Mouse (Mus musculus) kidney, postnatal 14 days (tissue): ENCODE measurements at regions not wholly inside any gene's neighbourhood (a gene's known extent, or its start where the extent isn't known, plus 50 kb on each side); places are given as distances from the start of the nearest gene placed in this dataset.
A peak's percentile ranks its signal among the peaks of the same experiment; 100 is the strongest.

Source experiments
- DNase-seq: peaks from one replicate; pipeline ENCODE4 v3.0.0; 2022; ENCODE audit warnings: mixed read lengths

GRCm38 (mm10) chr1:88813200-88813599 is 111.2 kb upstream of the Arl4c start:
- no peak for DNase-seq

- no peak for DNase-seq
These were observed 114.4 kb upstream of the Arl4c start for GRCm38 (mm10) chr1:88816376-88816945.

- no peak for DNase-seq
These were observed 123.2 kb upstream of the Arl4c start for GRCm38 (mm10) chr1:88825215-88825614.

- DNase-seq: no peak
These were observed 136.7 kb upstream of the Arl4c start for GRCm38 (mm10) chr1:88838661-88839274.

GRCm38 (mm10) chr1:88839407-88839976 is 137.5 kb upstream of the Arl4c start:
- no peak for DNase-seq

GRCm38 (mm10) chr1:88839977-88840628 is 138.1 kb upstream of the Arl4c start:
- no peak for DNase-seq

GRCm38 (mm10) chr1:88840991-88841592 is 139.1 kb upstream of the Arl4c start:
- DNase-seq: no peak

GRCm38 (mm10) chr1:88847333-88848091 is 145.5 kb upstream of the Arl4c start:
- DNase-seq: no peak

- no peak for DNase-seq
These were observed 146.2 kb upstream of the Arl4c start for GRCm38 (mm10) chr1:88848246-88848645.

GRCm38 (mm10) chr1:88849421-88849820 is 147.4 kb upstream of the Arl4c start:
- no peak for DNase-seq

- no peak for DNase-seq
These were observed 149.9 kb upstream of the Arl4c start for GRCm38 (mm10) chr1:88851931-88852330.

- DNase-seq: peak; percentile 27
These were observed 159.0 kb upstream of the Arl4c start for GRCm38 (mm10) chr1:88860871-88861589.

GRCm38 (mm10) chr1:88861590-88861935 is 159.5 kb upstream of the Arl4c start:
- no peak for DNase-seq

GRCm38 (mm10) chr1:88865436-88865835 is 163.4 kb upstream of the Arl4c start:
- no peak for DNase-seq

- no peak for DNase-seq
These were observed 164.6 kb upstream of the Arl4c start for GRCm38 (mm10) chr1:88866571-88866970.

- peak; percentile 15 for DNase-seq
These were observed 165.1 kb upstream of the Arl4c start for GRCm38 (mm10) chr1:88867138-88867537.

GRCm38 (mm10) chr1:88869885-88870284 is 167.9 kb upstream of the Arl4c start:
- DNase-seq: peak; percentile 71

- peak; percentile 32 for DNase-seq
These were observed 173.3 kb upstream of the Arl4c start for GRCm38 (mm10) chr1:88875356-88875755.

GRCm38 (mm10) chr1:88877441-88877840 is 175.4 kb upstream of the Arl4c start:
- DNase-seq: no peak

- no peak for DNase-seq
These were observed 176.8 kb upstream of the Arl4c start for GRCm38 (mm10) chr1:88878831-88879230.

- no peak for DNase-seq
These were observed 177.3 kb upstream of the Arl4c start for GRCm38 (mm10) chr1:88879367-88879766.

GRCm38 (mm10) chr1:88891041-88891440 is 179.2 kb upstream of the Sh3bp4 start:
- DNase-seq: no peak
